Comparison of ENCODE assay signal across 9 mouse cellular contexts in the genomic region with DNA sequence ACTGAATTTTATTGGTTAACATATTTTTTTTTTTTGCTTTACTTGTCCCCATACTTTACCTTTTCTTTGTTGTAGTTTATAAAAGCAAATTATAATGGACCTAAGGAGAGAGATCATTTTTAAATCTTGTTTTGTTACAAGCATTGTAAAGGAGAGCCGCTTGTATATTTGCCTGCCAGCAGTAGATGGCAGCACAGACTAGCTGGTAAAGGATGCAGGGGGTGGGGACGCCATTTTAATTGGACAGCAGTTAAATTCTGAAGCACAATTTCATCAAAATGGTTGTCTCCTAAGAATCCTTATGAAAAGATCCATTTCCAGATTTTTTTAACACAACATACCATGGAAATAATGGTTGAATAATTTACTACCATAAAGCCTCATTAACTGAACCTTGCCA.
DNase-seq lines count a peak whose midpoint lies in the region; ATAC-seq and TF ChIP-seq lines count a peak whose summit lies in the region.
"Had no signal": no experiment of that assay in that cellular context is flagged by ENCODE, and none has a peak within 500 bp of the region (broad histone marks: within the 10 kb centered on the region; RNA-seq: fewer than 3 reads in every experiment).

No protein-coding gene starts in this region.

- H3K9ac ChIP-seq in heart, postnatal 0 days (replicated peaks; ENCODE audit: low read depth, low read length), result no peak overlapping the region
- H3K9ac ChIP-seq: lung, embryonic 15.5 days had no signal

- peak; percentile 63 for TF ChIP-seq CTCF in heart, postnatal 0 days (IDR thresholded peaks at IDR 0.05; ENCODE audit: low read depth)

- no peak overlapping the region for H3K4me2 ChIP-seq in heart, postnatal 0 days (ENCODE audit: low read depth, low read length)
- H3K4me2 ChIP-seq: lung, embryonic 15.5 days had no signal

- ATAC-seq in heart, postnatal 0 days (ENCODE audit: insufficient read depth, low read depth), result no peak
- peak; percentile 90 for ATAC-seq in megakaryocyte progenitor cell, adult 5-6 weeks (replicated peaks; ENCODE audit: poor library complexity)

- no peak overlapping the region for H3K27ac ChIP-seq in heart, postnatal 0 days (ENCODE audit: low read depth)
- H3K27ac ChIP-seq: lung, embryonic 15.5 days had no signal

- no peaks in the 10 kb centered on the region for H3K4me1 ChIP-seq in heart, postnatal 0 days (ENCODE audit: control insufficient read depth, insufficient read depth)
- H3K4me1 ChIP-seq: lung, embryonic 15.5 days had no signal

- H3K27me3 ChIP-seq in heart, postnatal 0 days (ENCODE audit: control insufficient read depth, insufficient read depth, low read length), result no peaks in the 10 kb centered on the region
- H3K27me3 ChIP-seq: lung, embryonic 15.5 days had no signal

- no peak for TF ChIP-seq EP300 in heart, postnatal 0 days (IDR thresholded peaks at IDR 0.05; ENCODE audit: low read depth)

- intact Hi-C loops in left cerebral cortex, postnatal 14 days (cut with DNase I), result loop anchor here (5.0 kb wide), 1 partner anchor 258 kb away; no protein-coding TSS in a partner anchor

- DNase-seq in adrenal gland, postnatal 10 days, result peak; percentile 37
- DNase-seq in adrenal gland, adult 8-10 months, result no peak
- peak; percentile 33 to 34 for DNase-seq in left cerebral cortex, postnatal 14 days (ENCODE audit: low spot score in 2 of 2)
- DNase-seq in left cerebral cortex, adult 11 months (ENCODE audit: low spot score), result no peak
- peak; percentile 3 for DNase-seq in c-Kit-positive CD71-negative TER-119-negative erythroid progenitor cells, embryonic 14.5 days (ENCODE audit: low read depth)
- DNase-seq in heart, postnatal 0 days (ENCODE audit: low spot score), result peak; percentile 24
- DNase-seq in frontal cortex, postnatal 14 days (ENCODE audit: low spot score in 2 of 2), result no peak

- H3K9me3 ChIP-seq in heart, postnatal 0 days (replicated peaks; ENCODE audit: control insufficient read depth, low read length), result no peaks in the 10 kb centered on the region
- H3K9me3 ChIP-seq: lung, embryonic 15.5 days had no signal

- no peaks in the 10 kb centered on the region for H3K36me3 ChIP-seq in heart, postnatal 0 days (replicated peaks; ENCODE audit: control insufficient read depth, insufficient read depth, low read length)
- H3K36me3 ChIP-seq: lung, embryonic 15.5 days had no signal

- 16% methylated on average over 2 of the region's 2 CpGs for WGBS in heart, postnatal 0 days

- no peak overlapping the region for H3K4me3 ChIP-seq in heart, postnatal 0 days (ENCODE audit: low read depth, low read length)
- H3K4me3 ChIP-seq: lung, embryonic 15.5 days had no signal

Comparison
In these comparisons a context has a peak if more than half of its experiments do, and no peak if none do; other contexts are left out.
1. DNase-seq: peak in adrenal gland, postnatal 10 days (single experiment), left cerebral cortex, postnatal 14 days (2 of 2), c-Kit-positive CD71-negative TER-119-negative erythroid progenitor cells, embryonic 14.5 days (single experiment) and heart, postnatal 0 days (single experiment); none in adrenal gland, adult 8-10 months (single experiment), left cerebral cortex, adult 11 months (single experiment) and frontal cortex, postnatal 14 days (0 of 2).